Mouse (Mus musculus) liver, postnatal 0 days (tissue): ENCODE results near the gene Cnot4. TPM values are rescaled to one million over a fixed set of nuclear protein-coding genes. Genes with fewer than 3 reads are reported as not detected.

Experiments used
- ATAC-seq: fragments of 200-750 bp; cut with Nextera tagmentation; 2 replicates; pipeline ENCODE4 v1.8.0; 2017; ENCODE audit warnings: mild to moderate bottlenecking, moderate library complexity
- DNase-seq: peaks from one replicate; pipeline ENCODE4 v3.0.0-alpha.2; 2016
- H3K27ac ChIP-seq: fragments of 300-500 bp; sonication (generic); 2 replicates; pipeline ENCODE4 v1.5.1; 2014; ENCODE audit warnings: antibody characterized with exemption, moderate library complexity, mild to moderate bottlenecking, low read depth
- H3K27me3 ChIP-seq: fragments of 300-500 bp; sonication (generic); 2 replicates; pipeline ENCODE4 v1.6.1; 2014; ENCODE audit warnings: low read length, control low read depth, mixed read lengths; ENCODE audit not compliant: insufficient read depth
- H3K36me3 ChIP-seq: fragments of 300-500 bp; sonication (generic); replicated peaks from 2 replicates; pipeline ENCODE4 v1.6.1; 2014; ENCODE audit warnings: mild to moderate bottlenecking, control low read depth, low read length, moderate library complexity, mixed read lengths; ENCODE audit not compliant: insufficient read depth
- H3K4me1 ChIP-seq: fragments of 300-500 bp; sonication (generic); 2 replicates; pipeline ENCODE4 v1.6.1; 2014; ENCODE audit warnings: antibody characterized with exemption, mild to moderate bottlenecking, control low read depth; ENCODE audit not compliant: insufficient read depth
- H3K4me2 ChIP-seq: fragments of 300-500 bp; sonication (generic); 2 replicates; pipeline ENCODE4 v1.6.1; 2014; ENCODE audit warnings: low read depth, mild to moderate bottlenecking, low read length, moderate library complexity, mixed read lengths
- H3K4me3 ChIP-seq: fragments of 300-500 bp; sonication (generic); 2 replicates; pipeline ENCODE4 v1.5.1; 2014; ENCODE audit warnings: low read depth, low read length
- H3K9ac ChIP-seq: fragments of 300-500 bp; sonication (generic); replicated peaks from 2 replicates; pipeline ENCODE4 v1.6.1; 2014; ENCODE audit warnings: mild to moderate bottlenecking, moderate library complexity
- H3K9me3 ChIP-seq: fragments of 300-500 bp; sonication (generic); 2 replicates; pipeline ENCODE4 v1.6.1; 2016; ENCODE audit warnings: mild to moderate bottlenecking, control low read depth, low read length, mixed read lengths
- CTCF ChIP-seq: sonication (generic); IDR thresholded peaks from 2 replicates; pipeline ENCODE4 v1.5.1; 2016; ENCODE audit warnings: antibody characterized with exemption, low read depth
- EP300 ChIP-seq: IDR thresholded peaks from 2 replicates; pipeline ENCODE4 v1.6.1; 2016; ENCODE audit warnings: antibody characterized with exemption, low read depth, mild to moderate bottlenecking
- WGBS: fragments of 180-500 bp; shearing (Covaris S2); extraction: QIAGEN DNeasy Blood & Tissue Kit; methylation state at CpG from one replicate; pipeline ENCODE4 v1.1.7; 2014; ENCODE audit not compliant: insufficient replicate concordance; 5-methylcytosine and 5-hydroxymethylcytosine counted together
- polyA plus RNA-seq: library from polyadenylated mRNA; unstranded; fragments of >200 nt; fragmentation: Nextera tagmentation; extraction: Ambion mirVana; gene quantifications from 2 replicates; pipeline ENCODE4 v1.2.1, GENCODE M21; 2015

Cnot4 gene
- polyA plus RNA-seq, 1 experiment from 2014 or later, result 10.7 TPM

GRCm38 (mm10) chr6:34980661-34981060, 152.9 kb downstream of the Cnot4 start:
- ATAC-seq, result no peak
- Histone ChIP-seq H3K4me1 (no peaks in the 10 kb centered on the region), H3K9ac (no peak overlapping the region), H3K27me3 (no peaks in the 10 kb centered on the region), H3K9me3 (no peaks in the 10 kb centered on the region), H3K4me2 (no peak overlapping the region), H3K36me3 (no peaks in the 10 kb centered on the region), H3K27ac (no peak overlapping the region), H3K4me3 (no peak overlapping the region)
- WGBS, result 60% methylated on average over 9 of the region's 9 CpGs
- TF ChIP-seq EP300, result no peak
- peak; percentile 20; the same call in 1 of the 2 replicates for TF ChIP-seq CTCF
- no peak for DNase-seq

- 80% methylated on average over 3 of the region's 3 CpGs for WGBS
- Histone ChIP-seq H3K4me3 (no peak overlapping the region), H3K36me3 (no peaks in the 10 kb centered on the region), H3K27me3 (no peaks in the 10 kb centered on the region), H3K27ac (no peak overlapping the region), H3K4me2 (no peak overlapping the region), H3K4me1 (no peaks in the 10 kb centered on the region), H3K9me3 (no peaks in the 10 kb centered on the region), H3K9ac (no peak overlapping the region)
- DNase-seq (no peak), ATAC-seq (no peak)
- no peak for TF ChIP-seq CTCF
- no peak for TF ChIP-seq EP300
Measured at GRCm38 (mm10) chr6:34979291-34979690, 154.2 kb downstream of the Cnot4 start.

Other genes with a start within 250 kb of the Cnot4 start
- 5.5 and 5.7 TPM in 2 replicates for gene Wdr91, start 222.8 kb downstream of the Cnot4 start, polyA plus RNA-seq
- gene Stra8, start 213.6 kb downstream of the Cnot4 start, polyA plus RNA-seq, result not detected in 2 replicates
- gene Slc23a4, start 145.3 kb downstream of the Cnot4 start, polyA plus RNA-seq, result 0.12 TPM in 1 of 2 replicates, not detected in the other
- gene Nup205, start 43.7 kb upstream of the Cnot4 start, polyA plus RNA-seq, result 5.8 and 6.3 TPM in 2 replicates
- 0.02 TPM in 1 of 2 replicates, not detected in the other for gene Slc13a4, start 174.4 kb upstream of the Cnot4 start, polyA plus RNA-seq
- 0.26 and 1.1 TPM in 2 replicates for gene Fam180a, start 192.4 kb upstream of the Cnot4 start, polyA plus RNA-seq